Mouse (Mus musculus): Measurements from ENCODE around the gene Krt83.
"Not testable (repeated sequence)": the region's sequence is repeated elsewhere in the genome, so short reads cannot be mapped to it uniquely, and the experiment has no call there.

Krt83 gene

DNA sequence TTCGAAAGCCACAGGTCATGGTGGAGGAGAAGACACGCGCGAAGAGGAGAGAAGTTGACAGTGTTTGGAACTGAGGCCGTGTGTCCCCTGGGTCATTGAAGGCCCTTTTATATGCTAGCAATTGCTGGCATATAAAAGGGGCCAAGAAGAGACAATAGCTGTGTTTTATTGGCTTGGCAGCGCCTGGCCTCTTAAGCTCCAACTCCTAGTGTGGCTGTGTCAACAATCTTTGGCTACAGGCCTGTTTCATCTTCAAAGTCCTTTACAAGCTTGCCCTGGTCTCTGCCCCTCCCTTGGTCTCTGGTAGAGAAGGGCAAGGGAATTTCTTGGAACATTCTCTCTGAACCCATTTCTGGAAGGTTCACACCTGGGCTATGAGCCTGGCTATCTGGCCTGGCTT lies at the start of gene Krt83:
Gene Krt83 (minus strand): TSS at position 82 of the 400 bp plus-strand sequence.
- no peak for DNase-seq

DNA sequence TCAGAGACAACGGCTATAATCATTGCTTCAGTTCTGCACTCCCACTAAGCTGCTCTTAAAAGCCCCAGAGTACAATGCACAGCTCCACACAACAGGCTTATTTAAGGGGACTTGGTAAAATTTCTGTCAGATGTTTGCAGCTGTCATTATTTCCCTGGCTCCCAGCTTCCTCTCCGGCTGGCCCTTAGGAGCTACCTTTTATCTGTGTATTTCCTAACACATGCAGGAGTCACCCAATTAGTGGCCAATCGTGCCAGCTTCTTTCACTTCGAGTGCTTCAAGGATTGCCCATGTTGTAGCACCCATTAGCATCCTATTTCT lies 47.2 kb upstream of the Krt83 start:
- DNase-seq = no peak

- DNase-seq = no peak
Observed at GRCm38 (mm10) chr15:101537864-101538579, 46.7 kb upstream of the Krt83 start.

DNA sequence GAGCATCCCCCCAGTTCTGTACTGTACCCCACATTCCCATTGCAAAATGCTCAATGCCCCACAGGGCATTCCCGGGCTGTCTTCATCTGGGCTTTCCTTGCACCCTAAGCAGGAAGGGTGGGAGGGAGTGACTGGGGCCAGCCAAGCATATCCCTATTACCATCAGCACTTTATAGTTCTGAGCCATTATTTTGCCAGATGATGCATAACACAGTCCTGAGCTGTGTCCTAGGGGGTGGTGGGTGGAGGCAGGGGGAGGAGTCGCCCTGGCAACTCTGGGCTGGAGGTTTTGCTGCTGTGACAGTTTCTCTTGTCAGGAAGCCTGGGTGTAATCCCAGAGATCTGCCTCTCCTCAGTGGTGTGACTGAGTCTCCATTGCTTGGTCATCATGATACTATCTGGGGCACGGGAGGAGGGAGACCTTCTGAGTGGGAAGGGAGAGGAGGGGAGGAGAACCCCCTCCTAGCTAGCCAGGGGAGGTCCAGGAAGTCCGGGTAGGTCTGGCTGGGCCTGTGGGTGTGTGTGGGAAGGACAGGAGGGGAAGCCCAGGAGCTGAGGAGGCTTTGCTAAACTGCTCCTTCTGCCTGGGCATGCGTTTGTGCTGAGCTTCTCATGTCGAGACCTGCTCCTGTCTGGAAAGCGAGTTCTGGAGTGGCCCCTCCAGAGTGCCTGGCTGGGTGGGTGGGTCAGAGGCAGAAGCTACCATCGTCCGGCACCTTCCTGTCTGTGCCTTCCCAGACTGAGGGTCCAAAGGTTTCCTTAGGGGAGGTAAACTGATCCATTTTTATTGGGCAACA lies 44.9 kb upstream of the Krt83 start:
- DNase-seq = no peak

DNA sequence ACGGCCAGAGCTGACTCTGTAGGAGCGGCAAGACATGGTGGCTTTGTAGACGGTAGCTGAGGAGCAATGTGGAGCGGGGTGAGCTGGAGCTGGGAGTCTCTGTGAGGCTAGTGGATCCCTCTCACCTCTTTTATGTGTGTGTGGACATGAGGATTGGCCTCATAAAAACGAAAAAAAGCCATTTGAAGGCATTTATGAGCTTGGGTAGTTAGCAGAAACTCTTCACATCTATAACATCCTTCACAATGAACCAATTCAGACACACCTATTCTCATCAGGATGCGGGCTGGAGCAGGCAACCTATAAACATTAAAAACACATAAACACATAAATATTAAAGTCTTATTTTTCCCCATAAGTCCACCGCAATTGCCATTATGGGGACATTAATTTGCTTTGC lies 41.4 kb upstream of the Krt83 start, which contains the start of gene Krt84:
Gene Krt84 (minus strand): TSS at position 101 of the 400 bp plus-strand sequence.
- DNase-seq = no peak

- peak; percentile 50 to 57 for DNase-seq
Observed at GRCm38 (mm10) chr15:101522556-101523232, 31.4 kb upstream of the Krt83 start.

DNA sequence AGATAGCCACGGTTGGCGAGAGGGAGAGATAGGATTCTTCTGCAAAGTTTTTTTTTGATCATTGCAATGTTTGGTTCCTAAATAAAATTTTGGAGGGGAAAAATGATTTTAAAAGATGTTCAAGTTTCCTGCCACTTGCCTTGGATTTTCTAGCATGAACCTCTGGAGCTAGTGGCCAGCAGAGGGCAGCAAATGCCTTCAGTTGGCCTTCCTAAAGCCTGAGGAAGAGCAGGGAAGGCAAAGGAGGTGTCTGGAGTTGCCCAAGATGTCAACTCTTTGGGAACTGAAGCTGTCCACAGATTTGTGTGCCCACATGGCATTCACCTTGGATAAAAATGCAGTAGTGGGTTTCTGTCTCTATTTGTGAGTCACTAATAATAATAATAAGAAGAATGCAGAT lies 28.5 kb upstream of the Krt83 start:
- DNase-seq = peak; percentile 55 to 83

DNA sequence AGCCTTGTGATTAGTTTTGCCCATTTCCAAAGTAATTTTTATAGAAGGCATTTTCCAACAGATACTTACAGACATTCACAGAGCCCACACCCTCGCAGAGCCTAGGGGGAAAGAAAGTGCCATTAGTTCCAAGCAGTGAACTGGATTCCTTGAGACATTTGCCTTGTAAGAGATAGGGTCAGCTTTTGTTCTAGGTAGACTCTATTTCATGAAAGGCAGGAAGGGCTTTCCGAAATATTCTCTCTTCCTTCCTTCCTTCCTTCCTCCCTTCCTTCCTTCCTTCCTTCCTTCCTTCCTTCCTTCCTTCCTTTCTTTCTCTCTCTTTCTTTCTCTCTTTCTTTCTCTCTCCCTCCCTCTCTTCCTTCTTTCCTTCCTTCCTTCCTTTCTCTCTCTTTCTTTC lies 25.8 kb upstream of the Krt83 start, which contains the start of gene Gm49425:
Gene Gm49425 (minus strand): TSS at position 101 of the 400 bp plus-strand sequence.
- not testable (repeated sequence) for DNase-seq

DNA sequence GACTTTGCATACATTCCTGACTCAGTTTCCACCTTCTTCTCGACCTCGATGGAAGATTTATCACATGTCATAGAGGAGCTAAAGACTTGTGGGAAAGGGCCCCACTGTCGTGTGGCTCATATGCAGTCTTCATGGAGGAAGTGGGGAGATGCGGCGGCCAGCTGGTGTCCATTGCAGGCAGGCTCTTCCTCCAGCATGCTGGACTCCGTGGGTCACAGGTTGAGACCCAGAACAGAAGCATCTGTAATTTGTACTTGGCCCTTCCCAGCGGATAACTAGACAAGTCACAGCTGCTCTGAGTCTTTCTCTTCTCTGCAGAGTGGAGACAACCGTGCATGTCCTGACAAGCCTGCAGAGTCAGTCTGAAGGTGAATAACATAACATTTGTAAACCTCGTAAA lies 16.9 kb upstream of the Krt83 start:
- DNase-seq = no peak

DNA sequence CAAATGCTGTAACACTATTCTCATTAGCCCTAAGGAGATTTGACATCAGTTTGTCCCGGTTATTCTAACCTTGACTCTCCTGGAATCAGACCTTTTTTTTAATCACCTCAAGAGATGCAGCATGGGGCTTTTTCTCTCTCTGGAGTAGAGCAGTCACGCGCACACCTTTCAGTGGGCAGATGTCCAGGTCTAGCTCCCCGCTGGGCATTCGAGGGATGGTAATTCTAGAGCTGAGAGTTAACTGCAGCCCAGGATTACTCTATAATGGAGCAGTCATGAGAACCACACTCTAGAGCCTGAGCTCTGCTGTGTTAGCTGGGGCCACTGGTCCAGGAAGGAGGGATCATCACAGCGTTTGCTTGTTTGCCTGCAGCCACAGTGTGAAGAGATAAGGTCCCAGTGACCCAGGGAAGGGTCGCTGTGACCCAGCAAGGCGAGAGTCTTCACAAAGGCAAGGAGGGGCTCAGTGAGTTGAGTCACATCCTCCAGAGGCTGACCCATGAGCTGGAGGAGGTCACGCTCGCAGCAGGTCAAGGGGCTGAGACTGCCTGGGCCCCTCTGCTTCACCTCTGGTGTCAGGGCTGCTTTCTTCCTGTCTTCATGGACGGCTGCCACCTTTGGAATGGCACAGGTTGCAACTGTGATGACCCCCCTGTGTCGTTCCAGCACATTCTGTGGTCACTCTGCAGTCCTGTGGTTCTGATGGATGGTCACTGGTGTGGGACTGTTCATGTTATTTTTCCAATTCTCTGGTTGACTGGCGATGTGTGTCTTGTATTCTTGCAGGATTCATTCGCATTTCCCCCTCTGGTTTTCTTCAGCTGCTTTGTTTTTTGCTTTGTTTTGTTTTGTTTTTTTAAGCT lies 15.8 kb upstream of the Krt83 start:
- peak; percentile 17 to 35 for DNase-seq

DNA sequence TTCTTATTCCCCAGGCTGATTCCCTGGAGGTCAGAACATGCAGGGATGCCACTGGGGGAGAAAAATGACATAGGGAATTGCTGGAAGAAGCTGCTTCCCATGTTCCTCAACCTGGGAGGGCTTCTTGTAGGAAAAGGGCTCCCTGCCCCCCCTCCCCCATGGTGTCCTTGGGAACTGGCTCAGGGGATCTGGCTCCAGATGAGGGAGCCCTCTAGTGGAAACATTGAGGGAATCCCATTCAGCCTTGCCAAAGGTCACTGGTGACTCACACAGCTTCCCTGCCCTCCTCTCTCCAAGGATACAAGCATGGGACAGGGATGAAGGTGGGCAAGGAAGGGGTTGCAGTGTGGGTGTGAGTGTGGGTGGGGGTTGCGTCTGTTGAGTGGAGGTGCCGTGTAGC lies 5.9 kb upstream of the Krt83 start:
- DNase-seq = peak; percentile 47

DNA sequence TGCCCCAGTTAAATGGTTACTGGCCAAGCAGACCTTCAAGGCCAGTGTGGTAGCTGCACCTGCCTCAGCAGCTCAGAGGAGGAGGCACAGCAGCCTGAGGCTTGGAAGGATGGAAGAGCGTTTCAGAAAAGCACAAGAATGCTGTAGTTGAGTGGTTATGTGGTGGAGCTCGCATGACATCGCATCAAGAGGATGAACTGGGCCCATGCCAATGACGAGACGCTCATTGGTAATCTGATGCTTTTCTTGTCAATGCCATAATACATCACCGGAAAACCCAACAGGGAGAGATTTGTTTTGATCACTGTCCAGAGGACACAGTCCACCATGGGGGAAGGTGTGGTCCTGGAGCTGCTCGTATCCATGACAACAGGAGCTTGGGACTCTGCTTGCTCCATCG lies 4.0 kb upstream of the Krt83 start:
- DNase-seq = no peak

GRCm38 (mm10) chr15:101494203-101494602 lies 2.9 kb upstream of the Krt83 start:
- DNase-seq = no peak

GRCm38 (mm10) chr15:101493713-101494112 lies 2.4 kb upstream of the Krt83 start:
- no peak for DNase-seq

GRCm38 (mm10) chr15:101492718-101493117 lies 1.4 kb upstream of the Krt83 start:
- no peak for DNase-seq

DNA sequence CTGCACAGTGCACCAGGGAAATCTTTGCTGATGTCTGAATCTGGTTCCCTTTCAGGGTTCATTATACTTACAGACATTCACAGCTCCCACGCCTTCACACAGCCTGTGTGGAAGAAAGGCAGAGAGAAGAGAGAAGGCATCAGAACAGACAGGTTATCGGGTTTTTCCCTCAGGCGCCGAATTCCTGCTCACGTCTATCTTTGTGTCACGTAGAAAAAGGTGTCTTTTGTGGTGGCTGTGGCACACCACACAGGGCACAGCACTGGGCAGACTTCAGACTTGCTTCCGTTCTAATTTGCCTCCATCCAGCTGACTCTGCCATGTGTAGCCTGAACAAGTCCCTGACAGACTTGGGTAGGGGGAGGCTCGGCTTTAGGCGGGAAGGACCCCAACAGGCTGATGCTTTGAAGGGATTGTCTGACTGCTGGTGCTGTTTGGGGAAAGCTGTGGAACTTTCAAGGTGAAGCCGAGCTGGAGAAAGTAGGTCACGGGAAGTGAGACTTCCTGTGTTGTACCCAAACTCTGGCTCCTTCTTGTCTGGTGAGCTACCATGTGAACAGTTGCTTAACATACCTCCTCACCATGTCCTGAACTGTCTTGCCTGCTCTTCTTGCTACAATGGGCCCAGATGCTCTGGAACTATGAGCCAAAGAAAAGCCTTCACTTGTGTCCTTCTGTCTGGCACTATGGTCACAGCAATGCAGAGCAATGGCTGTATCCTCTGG lies 5.2 kb downstream of the Krt83 start:
- DNase-seq = no peak

- no peak for DNase-seq
Observed at GRCm38 (mm10) chr15:101484939-101485338, 6.4 kb downstream of the Krt83 start.

DNA sequence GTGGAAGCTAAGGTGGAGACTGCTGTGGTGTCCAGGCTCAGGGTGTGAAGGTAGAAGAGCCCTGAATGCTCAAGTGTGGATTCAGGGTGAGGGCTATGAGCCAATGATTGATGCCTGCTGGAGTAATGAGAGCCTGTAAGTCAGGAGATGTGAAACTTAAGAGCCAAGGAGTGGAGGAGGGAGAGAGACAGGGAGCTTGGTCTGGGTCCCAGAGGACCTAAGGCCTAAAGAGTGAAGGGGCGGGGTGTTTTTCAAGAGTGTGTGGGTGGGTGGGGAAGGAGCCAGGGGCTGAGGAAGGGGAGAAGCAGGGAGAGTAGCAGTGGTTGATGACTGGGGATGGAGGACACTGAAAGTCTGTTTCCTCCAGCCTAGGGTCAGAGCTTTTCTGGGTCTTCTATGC lies 7.7 kb downstream of the Krt83 start:
- no peak for DNase-seq

DNA sequence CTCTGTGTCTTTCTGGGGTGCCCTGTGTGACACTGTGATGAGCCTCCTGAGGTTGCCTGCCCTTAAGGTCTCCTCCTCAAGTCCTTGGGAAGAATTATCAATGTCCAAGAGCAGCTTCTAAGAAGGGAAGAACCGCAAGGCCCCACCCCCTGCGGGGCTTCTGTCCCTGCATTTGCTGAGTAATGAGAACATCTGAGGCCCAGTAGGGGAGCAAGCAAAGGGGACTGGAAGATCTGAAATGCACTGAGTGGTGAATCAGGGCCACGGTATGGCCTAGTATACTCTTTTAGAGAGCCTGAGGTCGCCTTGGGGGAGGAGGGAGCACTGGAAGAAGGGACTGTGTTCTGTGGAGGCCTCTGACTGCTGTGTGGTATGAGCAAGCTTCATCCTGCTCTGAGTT lies 9.3 kb downstream of the Krt83 start:
- no peak for DNase-seq

DNA sequence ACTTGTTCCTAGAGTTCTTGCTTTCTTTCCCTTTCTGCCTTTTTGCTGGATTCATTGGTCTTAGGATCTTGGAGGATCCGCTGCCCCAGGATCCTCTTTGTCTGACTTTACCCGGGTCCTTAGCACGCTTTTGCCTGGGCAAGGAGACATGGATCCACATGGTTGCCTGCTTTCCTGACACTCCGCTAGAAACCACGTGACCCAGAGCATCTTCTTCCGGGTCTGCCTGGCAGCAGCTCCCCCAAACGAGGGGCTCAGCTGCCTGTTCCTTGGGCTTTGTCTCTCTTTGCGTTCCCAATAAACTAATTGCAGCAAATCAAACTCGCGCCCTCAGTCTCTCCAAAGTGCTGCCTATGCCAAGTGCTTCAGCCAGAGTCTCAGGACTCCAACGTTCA lies 11.6 kb downstream of the Krt83 start:
- DNase-seq = no peak

- DNase-seq = peak in 1 of 2 experiments; percentile 9
Observed at GRCm38 (mm10) chr15:101479007-101479665, 12.2 kb downstream of the Krt83 start.

All from kidney, adult 8-10 months (tissue).